Mouse (Mus musculus): ENCODE data around the gene Nectin1. TPM values are rescaled to one million over a fixed set of nuclear protein-coding genes. Genes with fewer than 3 reads are reported as not detected.

Nectin1 gene
- polyA plus RNA-seq, 1 experiment from 2014 or later = 13.0 TPM

DNA sequence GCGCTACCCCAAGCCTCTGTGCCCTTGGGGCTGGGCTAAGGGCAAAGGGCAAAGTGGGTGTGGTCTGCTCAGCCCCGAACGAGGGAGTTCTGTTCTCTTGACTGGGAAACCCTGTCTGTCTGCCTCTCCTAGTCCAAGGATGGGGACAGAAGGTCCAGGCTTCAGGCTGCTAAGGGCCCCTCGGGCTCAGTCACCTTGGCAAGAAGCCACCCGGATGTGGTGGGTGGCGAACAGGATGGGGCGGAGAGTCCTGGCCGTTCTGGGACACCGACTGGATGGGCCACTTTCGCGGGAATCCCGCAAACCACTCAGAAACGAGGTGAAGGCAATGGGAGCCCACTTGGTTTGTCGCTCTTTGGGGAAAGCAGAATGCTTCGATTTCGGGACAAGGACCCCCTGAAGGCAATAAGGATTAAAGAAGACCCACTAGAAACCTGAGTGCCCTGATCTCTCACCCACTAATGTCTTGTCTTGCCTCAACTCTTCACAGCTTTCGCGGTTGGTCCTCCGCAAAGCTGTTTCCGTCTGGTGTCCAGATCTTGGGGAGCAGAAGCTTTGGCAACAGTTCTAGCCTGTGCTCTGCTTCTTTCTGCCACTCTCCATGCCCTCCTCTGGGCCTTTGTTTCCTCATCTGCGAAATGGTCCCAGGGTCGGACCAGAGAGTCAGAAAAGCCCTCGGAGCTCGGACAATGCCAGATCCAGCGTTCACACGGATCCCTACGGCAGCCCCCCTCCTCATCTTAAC, 710 bp upstream of the Nectin1 start:
- H3K9me3 ChIP-seq (replicated peaks) = no peaks in the 10 kb centered on the region
- peak overlapping the region; percentile 98 for H3K27ac ChIP-seq
- no peak for ATAC-seq (ENCODE audit: low FRiP score)
- no peaks in the 10 kb centered on the region for H3K36me3 ChIP-seq
- peak overlapping the region; percentile 94 for H3K4me3 ChIP-seq
- 2% methylated on average over 27 of the region's 27 CpGs for WGBS
- H3K4me1 ChIP-seq = peaks cover 42% of the 10 kb centered on the region
- H3K9ac ChIP-seq = peak overlapping the region; percentile 99
- H3K27me3 ChIP-seq = no peaks in the 10 kb centered on the region; the same call in 1 of the 2 replicates
- peak overlapping the region; percentile 80 for H3K4me2 ChIP-seq (replicated peaks)

DNA sequence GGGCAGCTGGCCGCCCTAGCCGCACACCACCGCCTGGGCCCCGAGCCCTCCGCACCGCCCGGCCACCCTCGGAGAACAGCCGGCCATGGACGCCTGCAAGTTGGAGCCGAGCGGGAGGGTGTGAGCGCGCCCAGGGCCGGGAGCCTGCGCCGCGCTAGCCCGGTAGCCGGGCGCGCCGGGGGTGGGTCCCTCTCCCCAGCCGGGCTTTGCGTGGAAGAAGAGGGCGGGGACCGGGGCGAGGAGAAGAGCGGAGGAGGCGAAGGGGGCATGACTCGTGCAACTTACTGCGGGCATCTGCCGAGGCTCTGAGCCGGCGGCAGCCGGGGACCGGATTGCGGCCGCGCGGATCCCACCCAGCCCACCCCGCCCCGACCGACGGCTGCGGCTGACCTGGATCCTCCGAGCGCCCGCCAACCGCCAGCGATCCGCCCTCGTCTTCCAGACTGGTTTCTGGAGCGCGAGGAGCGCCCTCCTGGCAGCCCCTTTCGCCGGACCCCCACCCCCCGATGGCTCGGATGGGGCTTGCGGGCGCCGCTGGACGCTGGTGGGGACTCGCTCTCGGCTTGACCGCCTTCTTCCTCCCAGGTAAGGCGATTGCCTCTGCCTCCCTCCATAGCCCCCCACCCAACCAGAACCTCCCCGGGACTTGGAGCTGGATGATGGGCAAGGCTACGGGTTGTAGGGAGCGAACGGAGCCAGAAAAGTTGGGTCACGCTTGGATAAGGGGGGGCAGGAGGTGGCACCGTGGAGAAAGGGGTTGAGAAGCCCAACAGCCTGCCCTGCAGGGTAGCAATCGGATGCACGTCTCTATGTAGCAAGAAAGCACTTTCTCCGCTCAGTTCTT, 576 bp downstream of the Nectin1 start:
- H3K9me3 ChIP-seq (replicated peaks) = no peaks in the 10 kb centered on the region
- no peaks in the 10 kb centered on the region; the same call in 1 of the 2 replicates for H3K27me3 ChIP-seq
- peak overlapping the region; percentile 80 for H3K4me2 ChIP-seq (replicated peaks)
- peaks cover 44% of the 10 kb centered on the region for H3K4me1 ChIP-seq
- no peaks in the 10 kb centered on the region for H3K36me3 ChIP-seq
- under 1% methylated on average over 69 of the region's 77 CpGs for WGBS
- peak; percentile 59; the same call in 1 of the 2 replicates for ATAC-seq (ENCODE audit: low FRiP score)
- peak overlapping the region; percentile 94 for H3K4me3 ChIP-seq
- H3K9ac ChIP-seq = peak overlapping the region; percentile 99
- H3K27ac ChIP-seq = peak overlapping the region; percentile 98

DNA sequence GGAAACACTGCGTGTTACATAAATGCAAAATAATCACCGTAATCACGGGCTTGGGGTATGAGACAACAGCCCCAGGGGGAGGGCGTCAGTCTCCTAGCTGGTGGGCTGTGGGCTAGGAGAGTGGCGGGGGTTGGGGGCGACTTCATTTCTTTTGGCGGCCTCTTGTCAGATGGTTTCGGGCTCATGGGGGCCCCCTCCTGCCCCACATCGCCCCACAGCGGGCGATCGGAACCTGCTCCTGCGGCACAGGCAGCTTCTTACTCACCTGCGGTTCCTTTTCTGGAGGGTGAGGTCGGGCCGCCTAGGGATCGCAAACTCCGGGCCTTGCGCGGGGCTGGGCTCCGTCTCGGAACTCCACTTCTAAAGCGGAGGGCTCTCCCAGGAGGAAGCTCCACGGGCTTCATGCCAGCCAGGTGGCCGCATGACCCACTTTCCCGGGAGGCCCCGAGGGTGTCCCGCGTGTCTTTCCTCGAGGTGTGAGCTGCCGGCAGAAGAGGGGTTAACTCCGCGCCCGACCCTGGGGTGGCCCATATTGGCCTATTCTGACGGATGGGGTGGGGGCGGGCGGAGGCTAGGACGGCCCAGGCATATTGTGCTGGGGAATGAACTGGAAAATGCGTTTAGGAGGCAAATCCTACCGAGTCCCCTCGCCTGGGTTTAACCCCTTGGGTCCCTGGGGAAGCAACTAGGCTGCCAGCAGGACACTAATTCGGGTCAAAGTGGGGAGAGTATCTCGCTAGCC, 1.4 kb downstream of the Nectin1 start:
- Histone ChIP-seq H3K36me3 (no peaks in the 10 kb centered on the region), H3K4me2 (replicated peaks) (peak overlapping the region; percentile 80), H3K9ac (peak overlapping the region; percentile 99), H3K27ac (peak overlapping the region; percentile 98), H3K4me3 (peak overlapping the region; percentile 94), H3K4me1 (peaks cover 53% of the 10 kb centered on the region), H3K27me3 (no peaks in the 10 kb centered on the region), H3K9me3 (replicated peaks) (no peaks in the 10 kb centered on the region)
- under 1% methylated on average over 43 of the region's 43 CpGs for WGBS
- ATAC-seq (ENCODE audit: low FRiP score) = peak; percentile 43

DNA sequence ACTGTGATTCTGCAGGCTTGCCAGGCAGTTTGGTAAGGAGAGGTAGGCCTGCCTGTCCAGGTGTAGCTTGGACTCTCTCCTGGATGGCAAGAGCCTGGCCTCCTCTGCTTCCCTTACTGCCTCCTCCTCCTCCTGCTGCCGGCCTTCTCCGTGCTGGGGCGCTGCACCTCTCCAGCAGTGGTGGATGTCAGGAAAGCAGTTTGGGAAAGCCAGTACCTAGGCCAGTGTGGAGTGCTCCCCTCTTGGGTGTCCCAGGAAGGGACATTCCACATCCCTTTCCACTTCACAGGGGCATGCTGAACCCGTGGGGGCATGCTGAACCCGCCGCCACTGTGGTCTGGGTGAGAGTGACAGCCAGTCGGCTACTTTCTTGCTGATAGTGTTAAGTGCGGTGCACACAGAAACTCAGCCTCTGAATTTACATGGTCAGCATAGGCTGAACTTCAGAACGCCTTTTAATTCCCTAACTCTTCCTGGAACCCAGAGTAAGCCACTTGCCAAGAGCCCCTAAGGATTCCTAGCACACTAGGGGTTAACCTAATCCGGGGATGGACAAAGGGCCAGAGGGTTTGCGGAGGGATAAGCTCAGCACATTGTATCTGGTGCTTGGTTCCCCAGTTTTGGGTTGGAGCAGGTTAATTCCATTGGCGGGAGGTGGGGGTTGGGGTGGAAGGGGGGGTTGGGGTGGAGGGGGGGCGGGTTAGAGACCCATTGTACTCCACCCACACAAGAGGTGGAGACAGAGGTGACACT, 2.3 kb downstream of the Nectin1 start:
- peak overlapping the region; percentile 98 for H3K27ac ChIP-seq
- H3K27me3 ChIP-seq = no peaks in the 10 kb centered on the region
- no peaks in the 10 kb centered on the region for H3K9me3 ChIP-seq (replicated peaks)
- H3K9ac ChIP-seq = peak overlapping the region; percentile 99
- H3K4me2 ChIP-seq (replicated peaks) = peak overlapping the region; percentile 80
- no peak for ATAC-seq (ENCODE audit: low FRiP score)
- H3K4me3 ChIP-seq = peak overlapping the region; percentile 94
- H3K36me3 ChIP-seq = no peaks in the 10 kb centered on the region
- 2% methylated on average over 13 of the region's 13 CpGs for WGBS
- H3K4me1 ChIP-seq = peaks cover 62% of the 10 kb centered on the region

DNA sequence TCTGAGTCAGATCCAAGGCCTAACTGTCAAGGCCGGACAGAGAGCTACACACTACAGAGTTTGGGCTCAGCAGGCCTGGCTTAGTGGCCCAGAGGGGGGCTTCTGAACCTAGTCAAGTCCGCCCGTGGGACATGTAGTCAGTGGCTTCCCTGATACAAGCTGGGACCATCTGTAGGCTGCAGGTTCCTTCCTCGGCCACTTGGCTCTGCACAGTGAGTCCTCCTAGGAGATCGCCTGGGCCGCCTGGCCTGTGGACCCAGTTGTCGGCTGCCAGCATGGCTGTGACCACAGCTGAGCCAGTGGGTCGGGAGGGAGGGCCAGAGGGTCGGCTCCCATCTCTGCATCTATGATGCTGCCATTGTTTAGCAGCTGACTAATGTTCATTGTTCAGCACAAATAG, 3.9 kb downstream of the Nectin1 start:
- Histone ChIP-seq H3K9me3 (replicated peaks) (no peaks in the 10 kb centered on the region), H3K9ac (peak overlapping the region; percentile 99), H3K4me3 (peak overlapping the region; percentile 94), H3K4me1 (peaks cover 77% of the 10 kb centered on the region), H3K27me3 (no peaks in the 10 kb centered on the region), H3K4me2 (replicated peaks) (peak overlapping the region; percentile 80), H3K27ac (peak overlapping the region; percentile 98), H3K36me3 (no peaks in the 10 kb centered on the region)
- WGBS = 24% methylated on average over 9 of the region's 9 CpGs
- ATAC-seq (ENCODE audit: low FRiP score) = no peak

DNA sequence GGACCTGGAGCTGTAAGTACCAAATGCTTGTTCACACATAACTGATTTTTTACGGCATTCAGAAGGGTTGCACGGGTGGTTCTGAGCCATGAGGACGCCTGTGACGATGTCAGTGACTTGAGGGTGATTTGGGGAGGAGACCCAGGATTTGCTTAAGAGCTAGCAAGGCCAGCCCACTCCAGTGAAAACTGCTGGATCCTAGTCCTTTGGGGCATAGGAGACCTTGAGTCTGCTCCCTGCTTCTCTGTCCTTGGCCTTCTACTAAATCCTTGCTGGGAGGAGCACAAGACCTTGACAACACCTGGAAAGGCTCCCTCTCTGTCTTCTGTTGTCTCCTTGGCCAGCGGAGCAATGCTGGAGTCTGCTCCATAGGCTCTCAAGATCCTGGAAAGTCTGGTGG, 4.7 kb downstream of the Nectin1 start:
- WGBS = 55% methylated on average over 5 of the region's 5 CpGs
- peak overlapping the region; percentile 52; the same call in 1 of the 2 replicates for H3K27ac ChIP-seq

DNA sequence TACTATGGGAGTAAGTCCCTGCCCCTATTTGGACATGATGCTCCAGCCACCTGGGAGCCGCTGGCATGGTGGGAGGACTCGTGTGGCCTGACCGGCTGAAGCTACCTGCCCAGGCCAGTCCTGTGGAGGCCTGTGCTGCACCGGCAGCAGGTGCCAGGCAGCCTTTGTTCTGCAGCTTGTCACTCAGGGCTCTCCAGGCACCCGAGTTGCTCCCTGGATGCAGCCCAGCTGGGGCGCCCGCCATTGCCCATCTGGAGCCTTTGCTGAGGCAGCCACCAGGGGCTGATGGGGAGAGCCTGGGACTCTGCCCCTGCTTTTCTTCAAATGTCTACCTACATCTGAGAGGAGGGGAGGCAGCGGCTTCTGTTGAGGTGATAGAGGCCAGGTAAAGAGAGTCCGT, 6.3 kb downstream of the Nectin1 start:
- Histone ChIP-seq H3K27ac (no peak overlapping the region; the same call in 1 of the 2 replicates), H3K4me1 (peaks cover 94% of the 10 kb centered on the region), H3K36me3 (no peaks in the 10 kb centered on the region), H3K27me3 (no peaks in the 10 kb centered on the region), H3K4me3 (no peak overlapping the region), H3K9me3 (replicated peaks) (no peaks in the 10 kb centered on the region), H3K9ac (0 out of 2 replicates have a peak overlapping the region, but pooled peaks have one; percentile 19), H3K4me2 (replicated peaks) (peak overlapping the region; percentile 3; the same call in 1 of the 2 replicates)
- WGBS = 56% methylated on average over 9 of the region's 9 CpGs
- no peak for ATAC-seq (ENCODE audit: low FRiP score)

More for the DNA sequence above, 4.7 kb downstream of the Nectin1 start:
- H3K4me3 ChIP-seq = no peak overlapping the region
- H3K9me3 ChIP-seq (replicated peaks) = no peaks in the 10 kb centered on the region
- ATAC-seq (ENCODE audit: low FRiP score) = no peak
- no peaks in the 10 kb centered on the region for H3K27me3 ChIP-seq
- peak overlapping the region; percentile 35; the same call in 1 of the 2 replicates for H3K9ac ChIP-seq
- peaks cover 79% of the 10 kb centered on the region for H3K4me1 ChIP-seq
- H3K36me3 ChIP-seq = no peaks in the 10 kb centered on the region
- H3K4me2 ChIP-seq (replicated peaks) = peak overlapping the region; percentile 26

DNA sequence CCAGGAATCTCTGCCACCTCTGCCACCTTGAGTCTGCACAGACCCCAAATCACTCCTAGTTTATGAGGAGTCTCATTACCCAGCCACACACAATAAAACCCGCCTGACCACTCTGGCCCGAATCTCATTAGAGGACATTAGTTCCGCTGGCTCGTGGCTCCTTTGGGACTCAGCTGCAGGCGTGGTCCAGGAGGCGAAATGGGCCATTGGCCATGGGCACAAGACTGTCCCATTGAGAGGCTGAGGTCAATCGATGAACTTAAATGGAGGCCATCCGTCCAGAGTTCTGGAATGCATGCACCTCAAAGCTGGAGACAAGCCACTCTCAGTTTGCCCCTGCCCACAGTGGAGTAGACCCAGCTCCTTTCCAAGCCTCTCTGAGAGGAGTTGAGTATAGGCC, 7.3 kb downstream of the Nectin1 start:
- WGBS = 34% methylated on average over 8 of the region's 8 CpGs
- Histone ChIP-seq H3K27me3 (no peaks in the 10 kb centered on the region), H3K4me3 (no peak overlapping the region), H3K9me3 (replicated peaks) (no peaks in the 10 kb centered on the region), H3K27ac (peak overlapping the region; percentile 55; the same call in 1 of the 2 replicates), H3K4me1 (peaks cover 100% of the 10 kb centered on the region), H3K36me3 (no peaks in the 10 kb centered on the region), H3K4me2 (replicated peaks) (no peak overlapping the region), H3K9ac (no peak overlapping the region)
- no peak for ATAC-seq (ENCODE audit: low FRiP score)

DNA sequence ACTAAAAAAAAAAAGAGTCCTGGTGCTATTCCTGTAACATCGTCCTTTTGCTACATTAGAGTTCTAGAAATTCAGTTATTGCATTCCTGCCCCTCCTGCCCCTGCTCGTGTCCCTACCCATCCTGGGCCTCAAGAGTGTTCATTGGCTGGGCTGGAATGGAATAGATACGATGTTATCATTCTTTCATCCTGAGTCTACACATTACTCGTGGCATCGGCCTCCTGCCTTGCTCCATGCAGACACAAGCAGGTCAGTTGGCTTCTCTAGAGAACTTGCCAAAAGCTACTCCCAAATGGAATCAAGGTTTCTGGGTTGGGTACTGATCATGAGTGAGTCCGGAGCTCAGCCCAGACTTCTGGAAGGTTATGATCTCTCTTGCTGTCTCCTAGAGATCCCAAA, 9.7 kb downstream of the Nectin1 start:
- no peak overlapping the region for H3K4me3 ChIP-seq
- H3K4me2 ChIP-seq (replicated peaks) = no peak overlapping the region
- no peak overlapping the region; the same call in 1 of the 2 replicates for H3K9ac ChIP-seq
- H3K9me3 ChIP-seq (replicated peaks) = no peaks in the 10 kb centered on the region
- H3K36me3 ChIP-seq = no peaks in the 10 kb centered on the region
- no peaks in the 10 kb centered on the region for H3K27me3 ChIP-seq
- peak overlapping the region; percentile 88 for H3K27ac ChIP-seq
- WGBS = 74% methylated on average over 6 of the region's 6 CpGs
- ATAC-seq (ENCODE audit: low FRiP score) = no peak
- H3K4me1 ChIP-seq = peaks cover 100% of the 10 kb centered on the region

DNA sequence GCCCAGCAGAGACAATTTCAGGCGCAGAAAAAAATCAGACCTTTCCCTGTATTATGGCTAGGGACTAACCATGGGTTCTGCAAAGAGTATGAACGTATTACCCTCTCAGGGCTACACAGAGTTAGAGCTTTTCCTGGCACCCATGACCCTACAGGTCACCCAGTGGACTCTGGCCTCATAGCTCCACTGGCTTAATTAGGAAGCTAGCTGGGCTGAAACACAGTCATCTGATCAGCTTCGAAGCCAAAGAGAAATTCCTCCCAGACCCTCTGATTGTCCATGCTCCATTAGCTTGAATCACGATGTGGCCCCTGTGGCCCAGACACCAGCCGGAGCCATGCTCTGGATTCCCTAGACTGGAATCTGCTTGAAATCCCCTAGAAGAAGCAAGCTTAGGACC, 10.3 kb downstream of the Nectin1 start:
- Histone ChIP-seq H3K9me3 (replicated peaks) (no peaks in the 10 kb centered on the region), H3K9ac (peak overlapping the region; percentile 42; the same call in 1 of the 2 replicates), H3K4me1 (peaks cover 100% of the 10 kb centered on the region), H3K27ac (peak overlapping the region; percentile 88), H3K4me3 (no peak overlapping the region), H3K4me2 (replicated peaks) (peak overlapping the region; percentile 14), H3K27me3 (no peaks in the 10 kb centered on the region), H3K36me3 (no peaks in the 10 kb centered on the region)
- ATAC-seq (ENCODE audit: low FRiP score) = no peak
- WGBS = 49% methylated on average over 5 of the region's 5 CpGs

DNA sequence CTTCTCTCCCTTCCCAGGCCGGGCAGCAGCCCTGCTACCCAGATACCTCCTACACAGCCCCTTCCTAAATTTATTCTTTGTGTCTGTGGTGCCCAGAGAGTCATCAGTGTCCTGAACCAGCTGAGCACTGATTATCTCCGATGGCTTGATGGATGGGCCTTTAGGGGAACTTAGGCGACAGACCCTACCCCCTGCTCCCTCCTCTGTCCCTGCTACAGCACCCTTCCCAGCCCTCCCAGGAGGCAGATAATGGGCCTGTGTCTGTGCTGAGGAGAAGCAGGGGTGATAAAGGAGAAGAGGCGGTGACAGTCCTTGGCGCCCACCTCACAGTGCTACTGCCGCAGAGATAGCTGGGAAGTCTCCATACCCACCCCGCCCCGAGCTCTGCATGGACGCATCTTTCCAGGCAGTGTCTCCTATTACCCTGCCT, 11.0 kb downstream of the Nectin1 start:
- peak overlapping the region; percentile 14 for H3K4me2 ChIP-seq (replicated peaks)
- H3K27me3 ChIP-seq = no peaks in the 10 kb centered on the region
- H3K27ac ChIP-seq = peak overlapping the region; percentile 88
- WGBS = 44% methylated on average over 9 of the region's 9 CpGs
- H3K4me3 ChIP-seq = no peak overlapping the region
- no peaks in the 10 kb centered on the region for H3K9me3 ChIP-seq (replicated peaks)
- ATAC-seq (ENCODE audit: low FRiP score) = peak; percentile 77
- H3K4me1 ChIP-seq = peaks cover 100% of the 10 kb centered on the region
- H3K9ac ChIP-seq = peak overlapping the region; percentile 33; the same call in 1 of the 2 replicates
- no peaks in the 10 kb centered on the region for H3K36me3 ChIP-seq
